Mouse (Mus musculus) c-Kit-positive CD71-positive TER-119-positive erythroid progenitor cells, embryonic 14.5 days (primary cell): ENCODE data around the gene Pak3.

ENCODE experiments used
- DNase-seq: peaks from one replicate; pipeline ENCODE4 v3.0.0-alpha.2; 2013; ENCODE audit warnings: low spot score

The Pak3 gene

GRCm38 (mm10) chrX:143664221-143665150 lies 146.1 kb downstream of the Pak3 start:
- DNase-seq: no peak

- DNase-seq: no peak
Measured at GRCm38 (mm10) chrX:143665771-143666170, 147.4 kb downstream of the Pak3 start.

GRCm38 (mm10) chrX:143666991-143667390 lies 148.6 kb downstream of the Pak3 start:
- DNase-seq: no peak

- peak; percentile 1 for DNase-seq
Measured at GRCm38 (mm10) chrX:143668242-143668641, 149.9 kb downstream of the Pak3 start.

- no peak for DNase-seq
Measured at GRCm38 (mm10) chrX:143678566-143678965, 160.2 kb downstream of the Pak3 start.

GRCm38 (mm10) chrX:143722250-143722649 lies 203.9 kb downstream of the Pak3 start:
- no peak for DNase-seq

- DNase-seq: no peak
Measured at GRCm38 (mm10) chrX:143725411-143725810, 207.0 kb downstream of the Pak3 start.

GRCm38 (mm10) chrX:143736035-143736434 lies 217.6 kb downstream of the Pak3 start:
- peak; percentile 5 for DNase-seq

GRCm38 (mm10) chrX:143739171-143739570 lies 220.8 kb downstream of the Pak3 start:
- DNase-seq: no peak

- DNase-seq: no peak
Measured at GRCm38 (mm10) chrX:143762556-143762955, 244.2 kb downstream of the Pak3 start.

- DNase-seq: no peak
Measured at GRCm38 (mm10) chrX:143815948-143816347, 297.6 kb downstream of the Pak3 start.

- DNase-seq: no peak
Measured at GRCm38 (mm10) chrX:143818961-143819360, 300.6 kb downstream of the Pak3 start.

- no peak for DNase-seq
Measured at GRCm38 (mm10) chrX:143826521-143826920, 308.1 kb downstream of the Pak3 start.

- DNase-seq: no peak
Measured at GRCm38 (mm10) chrX:143827212-143827611, 308.8 kb downstream of the Pak3 start, which contains the start of gene Capn6. Capn6 (minus strand) TSS chrX:143827414.

GRCm38 (mm10) chrX:143846637-143847036 lies 328.2 kb downstream of the Pak3 start:
- DNase-seq: no peak
